Mouse (Mus musculus) right cerebral cortex, postnatal 14 days (tissue): ENCODE measurements around the gene Mapkap1.

ENCODE experiments used
- DNase-seq: peaks from one replicate; pipeline ENCODE4 v3.0.0; 2022

The Mapkap1 gene

DNA sequence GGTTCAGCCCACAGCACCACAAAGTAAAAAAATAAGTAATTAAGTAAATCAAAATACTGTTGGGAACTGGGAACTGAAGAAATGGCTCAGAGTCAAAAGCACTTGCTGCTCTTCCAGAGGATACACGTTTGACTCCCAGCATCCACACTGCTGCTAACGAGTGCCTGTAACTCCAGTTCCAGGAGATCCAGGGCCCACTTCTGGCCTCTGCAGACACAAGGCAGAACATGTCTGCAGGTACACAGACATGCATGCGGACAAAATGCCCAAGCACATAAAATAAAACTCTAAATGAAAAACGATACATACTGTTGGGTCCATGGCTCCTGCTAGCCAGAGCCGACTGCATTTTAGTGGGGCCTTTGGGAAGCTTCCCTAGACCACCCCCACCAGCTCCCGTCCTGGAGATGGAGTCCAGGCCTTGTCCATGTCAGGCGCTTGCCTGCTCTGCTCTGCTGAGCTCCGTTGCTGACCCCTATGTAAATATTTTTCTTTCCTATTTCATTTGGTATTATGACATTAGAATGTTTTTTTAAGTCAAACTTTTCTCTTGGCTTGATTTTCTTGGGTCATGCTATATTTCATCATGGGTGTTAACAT lies 185.9 kb downstream of the Mapkap1 start:
- DNase-seq = no peak

DNA sequence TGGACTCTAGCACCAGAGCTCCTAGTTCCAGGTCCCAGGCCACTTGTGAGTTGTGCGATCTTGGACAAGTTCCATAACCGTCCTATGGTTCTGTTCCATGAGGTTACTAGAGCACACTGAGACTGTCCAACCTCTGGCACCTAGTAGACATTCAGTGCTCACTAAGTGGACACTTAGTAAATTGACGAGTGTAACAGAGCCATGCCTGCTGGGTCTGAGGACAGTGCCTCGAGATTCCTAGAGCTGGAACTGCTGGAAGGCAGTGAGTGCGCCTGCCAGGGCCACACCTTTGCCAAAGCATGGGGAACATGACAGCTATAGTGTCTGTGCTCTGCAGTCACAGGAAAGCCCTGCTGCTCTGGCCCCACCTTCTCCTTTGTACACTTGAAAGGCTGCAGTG lies 187.4 kb downstream of the Mapkap1 start:
- no peak for DNase-seq

GRCm38 (mm10) chr2:34599606-34600255 lies 193.2 kb downstream of the Mapkap1 start:
- DNase-seq = no peak

- DNase-seq = no peak
Observed at GRCm38 (mm10) chr2:34600734-34601133, 194.2 kb downstream of the Mapkap1 start.

GRCm38 (mm10) chr2:34602111-34602541 lies 195.6 kb downstream of the Mapkap1 start:
- no peak for DNase-seq

- no peak for DNase-seq
Observed at GRCm38 (mm10) chr2:34602896-34603295, 196.3 kb downstream of the Mapkap1 start.

DNA sequence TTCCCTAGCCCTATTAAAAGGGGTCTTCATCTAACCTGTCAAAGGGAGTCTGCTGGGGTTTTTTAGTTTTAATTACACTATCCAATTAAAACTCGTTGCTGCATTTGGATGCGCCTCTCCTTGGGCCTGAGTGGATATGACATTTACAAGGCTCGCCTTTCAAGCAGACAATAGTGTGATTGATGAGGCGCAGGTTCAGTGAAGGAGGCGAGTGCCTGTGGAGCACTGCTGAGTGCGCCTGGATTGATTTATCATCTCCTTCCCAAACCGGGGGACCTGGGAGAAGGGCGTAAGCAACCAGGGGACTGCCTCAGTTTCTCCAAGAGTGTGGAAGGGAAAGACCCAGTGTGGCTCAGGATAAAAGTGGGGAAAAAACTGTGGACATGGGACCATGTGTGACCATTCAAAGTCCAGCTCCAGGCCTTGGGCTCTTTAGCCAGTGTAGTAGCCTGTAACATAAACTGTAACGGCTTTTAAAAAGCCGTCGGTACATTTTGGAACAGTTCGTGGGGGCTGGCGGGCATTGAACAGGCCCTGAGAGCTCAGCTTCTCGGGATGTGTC lies 197.2 kb downstream of the Mapkap1 start:
- DNase-seq = no peak

DNA sequence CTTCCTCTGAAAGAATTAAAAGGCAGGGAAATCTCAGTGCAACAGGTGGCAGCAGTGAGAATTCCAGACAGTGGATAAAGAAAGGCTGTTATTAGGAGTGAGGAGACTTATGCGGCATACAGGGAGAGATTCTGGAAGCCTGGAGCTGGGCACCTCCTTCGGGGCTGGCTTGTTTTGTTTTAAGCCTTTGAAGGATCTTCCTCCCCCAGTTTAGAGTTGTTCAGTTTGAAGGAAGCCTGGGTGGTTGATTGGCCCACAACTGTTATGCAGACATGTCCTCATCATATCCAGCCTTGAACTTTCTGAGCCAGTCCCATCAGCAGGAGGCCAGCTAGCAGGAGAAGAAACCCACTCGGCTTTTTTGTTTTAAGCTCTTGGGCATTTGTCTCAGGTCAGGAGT lies 198.5 kb downstream of the Mapkap1 start:
- DNase-seq = no peak

DNA sequence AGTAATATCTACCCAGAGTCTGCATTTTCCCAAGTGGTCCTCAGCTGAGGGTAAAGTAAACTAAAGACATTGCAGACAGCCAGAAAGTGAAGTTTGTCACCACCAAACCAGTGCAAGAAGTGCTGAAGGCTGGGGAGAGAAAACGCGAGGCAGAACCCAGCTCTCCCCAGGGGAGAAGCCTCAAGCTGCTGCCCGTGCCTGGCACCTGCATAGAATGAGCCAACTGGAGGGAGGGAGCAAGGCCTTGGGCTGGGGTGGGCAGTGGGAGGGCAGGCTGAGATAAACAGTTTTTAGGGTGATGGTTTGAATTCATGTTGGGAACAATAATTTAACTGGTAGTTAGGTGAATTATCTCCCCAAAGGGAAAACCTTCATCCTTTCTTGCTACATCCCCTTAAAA lies 202.3 kb downstream of the Mapkap1 start:
- no peak for DNase-seq

- no peak for DNase-seq
Observed at GRCm38 (mm10) chr2:34609516-34609915, 202.9 kb downstream of the Mapkap1 start.

DNA sequence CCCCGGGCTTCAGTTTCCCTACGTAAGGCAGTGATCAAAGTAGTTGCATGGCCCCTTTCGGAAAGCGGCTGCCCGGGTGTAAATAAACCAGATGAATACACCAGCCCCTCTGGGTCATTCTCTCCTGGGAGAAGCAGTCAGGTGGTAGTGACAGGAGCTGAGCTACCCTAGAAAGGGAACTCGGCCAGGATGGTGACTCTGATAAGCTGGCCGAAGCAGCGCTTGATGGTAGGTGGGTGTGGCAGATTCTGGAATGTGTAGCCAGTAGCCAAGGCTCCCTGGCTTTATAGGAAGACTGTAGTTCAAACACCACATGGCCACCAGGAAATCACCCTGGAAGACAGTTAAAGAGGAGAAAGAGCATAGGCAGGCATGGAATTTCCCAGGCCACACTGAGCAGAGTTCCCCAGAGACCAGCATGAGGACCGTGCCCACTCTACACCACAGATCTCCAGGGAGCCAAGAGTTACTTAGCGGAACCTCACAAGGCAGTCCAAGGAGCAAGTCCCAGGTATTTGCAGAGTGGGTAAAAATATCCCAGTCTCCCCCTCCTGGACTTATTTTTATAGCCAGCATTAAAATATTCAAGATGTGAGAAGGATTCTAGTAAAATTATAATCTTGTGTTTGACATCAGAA lies 214.3 kb downstream of the Mapkap1 start:
- no peak for DNase-seq

DNA sequence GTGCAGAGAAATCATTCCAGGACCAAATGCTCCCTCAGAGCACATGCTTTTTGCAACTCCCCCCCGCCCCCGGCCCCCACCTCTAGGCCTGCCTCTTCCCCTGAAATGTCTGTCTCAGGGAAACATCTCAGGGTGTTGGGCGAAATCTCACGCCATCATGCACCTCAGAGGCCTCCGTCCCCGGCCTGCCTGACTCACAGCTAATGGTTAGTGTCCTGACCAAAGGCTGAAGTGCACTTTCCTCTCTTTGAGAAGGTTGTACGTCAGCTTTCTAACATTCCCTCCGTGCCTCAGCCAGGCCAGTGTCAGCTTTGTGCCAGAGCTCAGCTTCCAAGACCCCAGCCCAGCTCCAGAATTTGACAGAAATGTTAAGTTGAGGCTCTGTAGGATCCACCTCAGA lies 214.9 kb downstream of the Mapkap1 start:
- no peak for DNase-seq

DNA sequence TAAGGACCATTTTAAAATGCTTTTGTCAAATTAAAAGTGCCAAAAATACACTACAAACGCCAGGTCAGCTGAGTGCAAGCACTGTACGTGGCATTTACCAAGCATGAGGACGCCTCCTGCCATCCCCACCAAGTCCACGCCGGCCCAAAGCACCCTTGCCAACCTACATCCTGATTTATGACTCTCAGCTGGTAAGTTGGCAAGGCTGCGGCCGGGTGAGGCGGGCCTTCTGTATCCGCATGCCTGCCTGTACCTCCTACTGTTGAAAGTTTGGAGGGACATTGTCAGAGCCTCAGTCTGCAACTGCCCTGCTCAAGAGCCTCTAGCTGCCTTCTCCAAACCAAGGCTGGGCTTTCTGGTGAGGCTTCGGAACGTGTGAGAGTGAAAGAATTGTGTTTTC lies 215.9 kb downstream of the Mapkap1 start:
- DNase-seq = no peak

- DNase-seq = no peak
Observed at GRCm38 (mm10) chr2:34623181-34623580, 216.6 kb downstream of the Mapkap1 start.

- DNase-seq = no peak
Observed at GRCm38 (mm10) chr2:34624076-34624475, 217.5 kb downstream of the Mapkap1 start.

DNA sequence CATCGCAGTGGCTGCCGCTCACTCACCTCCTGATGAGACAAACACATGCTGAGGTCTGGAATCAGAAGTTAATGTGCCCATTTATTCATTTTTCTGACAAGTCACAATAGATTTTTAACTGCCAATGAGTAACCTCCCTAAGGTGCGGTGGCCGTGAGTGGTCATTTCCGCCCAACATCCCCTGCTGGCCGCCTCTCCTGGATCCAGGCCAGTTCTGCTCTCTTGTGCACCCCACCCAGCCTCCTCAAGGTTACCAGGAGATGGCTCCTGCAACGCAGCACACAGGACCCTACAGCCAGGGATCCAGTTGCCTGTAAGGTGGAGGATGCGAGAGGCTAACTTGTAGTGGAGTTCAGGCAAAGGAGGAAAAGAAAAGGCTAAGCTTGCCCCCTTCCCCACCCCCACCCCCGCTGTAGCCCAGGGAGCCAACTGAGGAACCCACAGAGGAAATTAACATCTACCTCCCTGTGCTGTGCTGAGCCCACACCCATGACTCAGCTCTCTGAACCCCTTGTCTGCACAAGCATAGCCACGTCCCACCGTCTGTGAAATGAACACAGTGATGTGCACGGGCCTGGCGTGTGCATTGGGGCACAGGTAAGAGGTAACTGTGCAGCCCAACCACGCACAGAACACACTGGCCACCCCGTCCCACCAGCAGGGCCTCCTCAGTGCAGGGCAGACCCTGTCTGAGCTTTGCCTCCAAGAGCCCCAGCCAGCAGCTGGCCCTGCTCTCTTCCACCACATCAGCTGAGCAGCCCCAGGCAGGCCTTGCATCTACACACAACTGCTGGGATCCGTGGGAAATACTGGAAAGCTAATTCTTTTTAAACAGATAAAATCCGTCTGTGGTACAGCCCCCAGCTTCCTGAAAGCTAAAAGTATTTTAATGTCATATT lies 221.0 kb downstream of the Mapkap1 start:
- DNase-seq = no peak

DNA sequence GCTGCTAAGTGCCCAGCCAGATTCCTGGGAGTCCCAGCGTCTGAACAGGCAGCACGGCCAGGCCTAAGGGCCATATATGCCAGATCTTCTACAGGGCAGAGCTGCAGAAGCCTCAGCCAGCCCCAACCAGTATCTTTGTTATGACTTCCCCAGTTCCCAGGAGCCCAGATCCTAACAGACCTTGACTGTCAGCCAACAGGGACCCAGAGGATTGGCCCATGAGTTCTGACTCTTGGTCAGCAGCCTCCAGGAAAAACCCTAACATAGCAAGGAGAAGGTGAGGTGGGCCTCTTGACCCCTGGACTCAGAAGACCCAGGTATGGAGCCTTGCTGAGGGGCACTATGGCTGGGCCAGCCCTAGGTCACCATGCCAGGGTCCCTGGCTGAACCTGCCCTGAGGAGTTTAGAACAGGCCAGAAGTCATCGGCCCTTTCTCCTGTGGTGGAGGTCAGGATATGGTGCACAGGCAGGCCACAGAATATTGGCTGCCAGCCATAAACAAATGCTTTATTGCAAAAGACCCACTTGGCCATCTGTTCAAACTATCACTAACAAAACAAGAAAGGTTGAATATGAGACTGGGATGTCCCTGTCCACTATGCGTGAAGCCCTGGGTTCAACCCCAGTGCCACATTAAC lies 222.5 kb downstream of the Mapkap1 start:
- DNase-seq = no peak

DNA sequence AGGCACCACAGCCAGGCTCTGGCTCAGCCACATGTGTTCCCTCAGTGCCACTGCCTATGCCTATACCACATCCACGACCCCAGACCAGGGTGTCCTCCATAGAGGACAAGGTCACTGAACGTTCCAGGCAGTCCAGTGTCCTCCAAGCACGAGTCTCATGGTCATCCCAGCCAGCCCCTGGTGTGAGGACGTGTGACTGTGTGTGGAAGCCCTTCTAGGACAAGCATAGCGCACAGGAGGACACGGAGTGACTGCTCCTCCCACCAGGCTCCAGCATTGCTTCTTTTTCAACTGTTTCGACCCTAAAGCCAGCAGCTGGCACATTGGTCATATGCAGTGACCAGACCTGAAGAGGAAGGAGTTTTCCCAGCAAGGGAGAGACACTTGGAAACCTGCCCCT lies 223.2 kb downstream of the Mapkap1 start:
- no peak for DNase-seq

DNA sequence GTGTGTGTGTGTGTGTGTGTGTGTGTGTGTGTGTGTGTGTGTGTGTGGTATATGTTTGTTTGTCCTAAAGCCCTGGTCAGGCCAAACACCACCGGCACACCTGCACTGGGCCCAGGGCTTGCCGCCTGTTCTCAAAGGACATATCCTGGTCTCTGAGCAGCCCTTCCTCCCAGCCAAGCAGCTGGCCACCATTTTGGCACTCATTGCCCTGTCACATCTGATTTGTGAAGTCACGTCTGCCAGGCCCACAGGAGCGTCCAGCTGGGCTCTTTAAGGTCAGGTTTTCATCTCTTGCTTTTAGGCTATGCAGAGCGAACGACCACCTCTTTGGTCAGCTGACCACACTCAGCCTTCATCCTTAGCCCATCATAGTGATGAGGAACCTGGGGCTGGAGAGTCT lies 223.9 kb downstream of the Mapkap1 start:
- no peak for DNase-seq

DNA sequence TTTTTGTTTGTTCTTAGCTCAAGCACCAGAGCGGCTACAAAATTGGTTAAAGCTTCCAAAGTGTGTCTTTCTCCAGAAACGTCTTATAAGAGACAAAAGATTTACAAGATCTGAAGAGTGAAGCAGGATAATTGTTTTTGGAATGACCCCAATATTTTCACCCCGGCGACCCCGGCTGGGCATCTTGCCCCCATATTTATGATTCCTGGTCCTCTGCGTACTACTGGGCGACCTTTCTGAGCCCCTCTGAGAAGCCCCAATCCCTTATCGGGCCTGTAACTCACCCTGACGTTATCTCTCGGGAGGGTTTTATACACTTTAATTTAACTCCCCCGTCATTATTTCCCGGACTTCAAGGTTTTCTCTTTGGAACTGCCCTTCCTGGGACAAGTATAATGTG lies 225.5 kb downstream of the Mapkap1 start:
- DNase-seq = no peak

GRCm38 (mm10) chr2:34635249-34636165 lies 228.9 kb downstream of the Mapkap1 start:
- DNase-seq = no peak
